Mouse (Mus musculus) gastrocnemius, postnatal 25 days (tissue): ENCODE results near the gene Rabgap1l. TPM values are rescaled to one million over a fixed set of nuclear protein-coding genes. Genes with fewer than 3 reads are reported as not detected.
"Not testable (repeated sequence)": the region's sequence is repeated elsewhere in the genome, so short reads cannot be mapped to it uniquely, and the experiment has no call there.

ENCODE experiments used
- DNase-seq: peaks from one replicate; pipeline ENCODE4 v3.0.0; 2022
- total RNA-seq, 2 experiments: library from RNA; stranded (reverse); gene quantifications; 1 replicate in 1 of 2; 2 replicates in 1 of 2; pipeline ENCODE4 v1.2.3; 2021

The Rabgap1l gene
- total RNA-seq, 2 experiments from 2014 or later, result 9.4 to 11.8 TPM

GRCm38 (mm10) chr1:160485028-160485427 lies 308.0 kb downstream of the Rabgap1l start:
- DNase-seq, result no peak

GRCm38 (mm10) chr1:160481643-160482042 lies 311.4 kb downstream of the Rabgap1l start:
- DNase-seq, result no peak

- DNase-seq, result no peak
Observed at GRCm38 (mm10) chr1:160467443-160467842, 325.6 kb downstream of the Rabgap1l start.

GRCm38 (mm10) chr1:160465186-160465585 lies 327.8 kb downstream of the Rabgap1l start:
- DNase-seq, result no peak

GRCm38 (mm10) chr1:160464148-160464547 lies 328.9 kb downstream of the Rabgap1l start:
- DNase-seq, result no peak

- no peak for DNase-seq
Observed at GRCm38 (mm10) chr1:160460346-160460745, 332.7 kb downstream of the Rabgap1l start.

GRCm38 (mm10) chr1:160451663-160452062 lies 341.3 kb downstream of the Rabgap1l start:
- DNase-seq, result no peak

GRCm38 (mm10) chr1:160448681-160449080 lies 344.3 kb downstream of the Rabgap1l start:
- DNase-seq, result no peak

- no peak for DNase-seq
Observed at GRCm38 (mm10) chr1:160446823-160447222, 346.2 kb downstream of the Rabgap1l start.

GRCm38 (mm10) chr1:160443506-160443905 lies 349.5 kb downstream of the Rabgap1l start:
- DNase-seq, result no peak

- DNase-seq, result no peak
Observed at GRCm38 (mm10) chr1:160441679-160442078, 351.3 kb downstream of the Rabgap1l start.

- no peak for DNase-seq
Observed at GRCm38 (mm10) chr1:160441161-160441560, 351.9 kb downstream of the Rabgap1l start.

GRCm38 (mm10) chr1:160438820-160439219 lies 354.2 kb downstream of the Rabgap1l start:
- no peak for DNase-seq

GRCm38 (mm10) chr1:160417196-160417854 lies 375.7 kb downstream of the Rabgap1l start:
- no peak for DNase-seq

GRCm38 (mm10) chr1:160410822-160411221 lies 382.2 kb downstream of the Rabgap1l start:
- no peak for DNase-seq

GRCm38 (mm10) chr1:160409689-160410088 lies 383.3 kb downstream of the Rabgap1l start:
- not testable (repeated sequence) for DNase-seq

- DNase-seq, result no peak
Observed at GRCm38 (mm10) chr1:160409123-160409522, 383.9 kb downstream of the Rabgap1l start.

- no peak for DNase-seq
Observed at GRCm38 (mm10) chr1:160408302-160408897, 384.6 kb downstream of the Rabgap1l start.

- DNase-seq, result no peak
Observed at GRCm38 (mm10) chr1:160399428-160399827, 393.6 kb downstream of the Rabgap1l start.

- DNase-seq, result no peak
Observed at GRCm38 (mm10) chr1:160397037-160397436, 396.0 kb downstream of the Rabgap1l start.

GRCm38 (mm10) chr1:160387446-160387845 lies 405.6 kb downstream of the Rabgap1l start:
- no peak for DNase-seq

- no peak for DNase-seq
Observed at GRCm38 (mm10) chr1:160378367-160378766, 414.6 kb downstream of the Rabgap1l start.

GRCm38 (mm10) chr1:160377337-160378336 lies 415.4 kb downstream of the Rabgap1l start:
- DNase-seq, result no peak
